Mouse (Mus musculus) bone marrow, adult 2 months (tissue): Measurements from ENCODE around the gene Rps15. TPM values are rescaled to one million over a fixed set of nuclear protein-coding genes. Genes with fewer than 3 reads are reported as not detected.

ENCODE experiments used
- H3K27ac ChIP-seq: fragments of 200-500 bp; 2 replicates; pipeline ENCODE4 v1.5.1; 2012; ENCODE audit warnings: low read depth, mild to moderate bottlenecking, control low read depth, inconsistent platforms, low read length; ENCODE audit not compliant: control insufficient read depth, poor library complexity, insufficient read depth
- H3K4me1 ChIP-seq: fragments of 200-500 bp; 2 replicates; pipeline ENCODE4 v1.6.1; 2011; ENCODE audit warnings: low read length; ENCODE audit not compliant: control insufficient read depth, insufficient read depth
- H3K4me3 ChIP-seq: fragments of 200-500 bp; replicated peaks from 2 replicates; pipeline ENCODE3; 2011; ENCODE audit warnings: mild to moderate bottlenecking, low read depth, low read length, control low read depth; ENCODE audit not compliant: control insufficient read depth
- CTCF ChIP-seq: fragments of 200-500 bp; IDR thresholded peaks from 2 replicates; pipeline ENCODE4 v1.5.1; 2011; ENCODE audit warnings: low read length, control low read depth; ENCODE audit not compliant: control insufficient read depth, insufficient read depth
- POLR2A ChIP-seq: fragments of 200-500 bp; IDR thresholded peaks from 2 replicates; pipeline ENCODE4 v1.6.1; 2011; ENCODE audit warnings: low read depth, mild to moderate bottlenecking, control low read depth, low read length, borderline replicate concordance; ENCODE audit not compliant: control insufficient read depth
- WGBS: fragments of 180-500 bp; shearing (Covaris S2); methylation state at CpG from one replicate; pipeline ENCODE4 v1.1.7; 2018; 5-methylcytosine and 5-hydroxymethylcytosine counted together
- polyA plus RNA-seq: library from polyadenylated mRNA; stranded (reverse); fragments of >200 nt; gene quantifications from 2 replicates; pipeline ENCODE4 v1.2.4, GENCODE M21; 2011; ENCODE audit warnings: low replicate concordance; ENCODE audit not compliant: missing spikeins, insufficient read depth, insufficient read length

Rps15 gene
- polyA plus RNA-seq, 1 experiment = 2,445 TPM

DNA sequence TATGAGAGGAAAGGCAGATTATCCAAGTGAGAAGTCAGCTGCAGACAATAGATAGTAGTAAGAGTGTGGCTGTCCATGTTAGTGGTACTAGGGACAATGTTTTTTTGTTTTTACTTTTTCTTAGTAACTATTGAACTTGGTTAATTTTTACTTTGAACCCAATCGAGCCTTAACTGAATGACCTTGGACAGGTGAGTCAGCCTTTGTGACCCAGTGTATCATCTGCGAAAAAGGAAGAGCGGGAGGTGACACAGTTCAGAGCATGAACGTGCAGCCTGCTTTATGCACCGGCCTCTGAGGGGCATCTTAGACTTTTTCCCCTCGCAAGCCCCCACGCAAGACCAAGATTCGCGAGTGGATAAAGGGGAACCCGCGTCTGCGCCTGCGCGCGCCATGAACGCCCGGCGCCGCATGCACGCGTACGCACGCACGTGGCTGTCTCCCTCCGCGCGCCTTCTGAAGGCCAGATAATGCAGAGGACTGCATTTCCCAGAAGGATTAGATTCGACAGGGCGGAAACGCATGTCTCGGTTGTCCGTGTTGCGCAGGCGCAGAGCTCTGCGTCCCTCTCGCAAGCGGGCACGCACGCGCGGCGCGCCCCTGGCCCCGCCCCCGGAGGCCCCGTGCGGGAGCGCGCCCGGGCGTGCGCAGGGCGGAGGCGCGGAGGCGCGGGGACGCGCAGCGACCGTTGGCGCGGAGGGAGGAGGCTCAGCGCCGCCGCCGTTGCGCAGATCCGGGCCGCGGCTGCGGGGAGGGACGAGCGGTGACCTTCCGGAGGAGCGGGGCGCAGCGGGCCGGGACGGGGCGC lies 27.7 kb upstream of the Rps15 start:
- peak overlapping the region; percentile 81 for H3K4me3 ChIP-seq
- WGBS = under 1% methylated on average over 81 of the region's 81 CpGs
- H3K27ac ChIP-seq = peak overlapping the region; percentile 93
- TF ChIP-seq CTCF (no peak), POLR2A (peak; percentile 76; the same call in 1 of the 2 replicates)
- H3K4me1 ChIP-seq = no peaks in the 10 kb centered on the region; the same call in 1 of the 2 replicates

DNA sequence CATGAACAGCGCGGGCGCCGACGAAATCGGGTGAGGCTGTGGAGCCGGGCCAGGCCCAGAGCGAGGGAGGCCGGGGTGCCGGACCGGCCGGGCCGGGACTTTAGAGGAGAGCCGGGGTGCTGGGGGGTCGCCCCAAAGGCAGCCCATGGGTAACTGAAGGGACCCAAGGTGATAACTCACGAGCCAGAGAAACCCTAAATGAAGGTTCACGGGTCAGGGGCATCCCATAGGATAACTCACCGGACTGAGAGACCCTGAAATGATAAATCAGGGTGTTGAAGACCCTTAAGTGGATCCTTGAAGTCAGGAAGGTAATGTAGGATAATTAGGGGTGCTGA lies 27.1 kb upstream of the Rps15 start:
- Histone ChIP-seq H3K27ac (peak overlapping the region; percentile 93), H3K4me3 (peak overlapping the region; percentile 78), H3K4me1 (peaks cover 4% of the 10 kb centered on the region)
- TF ChIP-seq POLR2A (no peak), CTCF (no peak)
- under 1% methylated on average over 18 of the region's 18 CpGs for WGBS

DNA sequence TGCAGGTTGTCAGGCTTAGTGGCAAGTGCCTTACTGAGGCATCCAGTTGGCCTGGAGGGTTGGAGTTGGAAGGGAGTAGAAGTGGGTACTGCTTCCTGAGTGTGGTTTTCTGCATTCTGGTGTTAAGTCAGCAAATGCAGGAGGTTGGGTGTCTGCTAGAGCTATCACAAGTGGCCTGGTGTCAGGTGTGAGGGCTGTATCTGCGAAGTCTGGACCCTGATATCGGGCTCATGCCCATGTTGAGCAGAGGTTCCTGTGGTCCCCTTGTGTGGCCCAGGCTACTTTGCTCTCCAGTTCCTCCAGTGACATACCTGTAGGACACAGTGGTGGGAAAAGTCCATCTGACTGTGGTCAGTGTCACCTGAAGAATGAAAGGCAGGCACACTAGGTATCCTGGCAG lies 22.2 kb upstream of the Rps15 start:
- H3K27ac ChIP-seq = peak overlapping the region; percentile 39
- H3K4me3 ChIP-seq = no peak overlapping the region
- peaks cover 12% of the 10 kb centered on the region for H3K4me1 ChIP-seq
- TF ChIP-seq CTCF = no peak
- no peak for TF ChIP-seq POLR2A
- 28% methylated on average over 2 of the region's 2 CpGs for WGBS

DNA sequence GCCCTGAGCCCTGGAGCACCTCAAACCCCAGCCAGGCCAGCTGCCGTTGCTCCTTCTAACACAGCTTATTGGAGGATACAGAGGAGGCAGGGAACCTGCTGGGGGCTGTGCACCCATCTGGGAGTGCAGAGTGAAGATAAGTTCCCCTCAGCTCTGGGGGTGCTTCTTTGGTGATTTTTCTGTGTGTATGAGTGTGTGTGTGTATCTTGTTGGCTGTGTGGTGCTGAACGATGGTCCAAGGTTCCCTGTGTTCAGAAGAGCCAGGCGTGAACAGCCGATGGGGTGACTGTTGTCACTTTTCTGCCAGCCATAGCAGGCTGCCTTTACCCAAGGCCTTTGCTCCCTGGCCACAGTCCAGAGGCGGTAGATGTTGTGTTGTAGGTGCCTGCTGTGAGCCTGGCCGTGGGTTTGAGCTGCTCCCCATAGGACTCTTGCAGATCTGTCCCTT lies 21.5 kb upstream of the Rps15 start:
- Histone ChIP-seq H3K4me3 (no peak overlapping the region), H3K4me1 (peaks cover 12% of the 10 kb centered on the region), H3K27ac (peak overlapping the region; percentile 31)
- 39% methylated on average over 6 of the region's 6 CpGs for WGBS
- no peak for TF ChIP-seq CTCF
- no peak for TF ChIP-seq POLR2A

DNA sequence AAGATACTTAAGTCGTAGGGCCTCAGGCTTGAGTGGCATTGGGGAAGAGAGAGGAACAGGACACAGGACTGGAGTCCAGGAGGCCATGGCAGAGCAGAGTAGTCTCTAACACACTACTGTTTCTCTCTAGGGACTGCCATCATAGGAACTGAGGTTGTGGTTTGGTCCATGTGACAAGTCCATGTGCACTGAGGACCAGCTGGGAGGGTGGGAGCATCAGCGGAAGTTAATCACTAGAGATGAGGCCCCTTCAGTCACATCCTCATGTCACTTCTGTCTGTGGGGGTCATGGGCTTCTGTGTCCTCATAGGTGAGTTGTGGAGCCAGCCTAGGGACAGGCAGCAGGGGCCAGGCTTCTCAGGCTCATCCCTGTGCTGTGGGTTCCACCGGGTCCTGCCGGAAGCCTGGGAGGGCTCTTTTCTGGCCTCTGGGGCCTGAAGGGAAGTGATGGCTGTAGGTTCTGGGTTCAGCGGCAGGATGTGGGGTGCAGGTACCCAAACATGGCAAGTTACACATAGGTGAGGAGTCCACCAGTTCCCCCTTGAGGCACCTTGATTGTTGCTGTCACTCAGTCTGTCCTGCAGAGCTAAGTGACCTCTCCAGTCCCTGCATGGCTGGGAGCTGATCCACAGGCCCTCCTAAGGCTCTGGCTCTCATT lies 20.9 kb upstream of the Rps15 start:
- no peak overlapping the region for H3K4me3 ChIP-seq
- 21% methylated on average over 5 of the region's 5 CpGs for WGBS
- peaks cover 12% of the 10 kb centered on the region for H3K4me1 ChIP-seq
- TF ChIP-seq CTCF (no peak), POLR2A (no peak)
- peak overlapping the region; percentile 31 for H3K27ac ChIP-seq

DNA sequence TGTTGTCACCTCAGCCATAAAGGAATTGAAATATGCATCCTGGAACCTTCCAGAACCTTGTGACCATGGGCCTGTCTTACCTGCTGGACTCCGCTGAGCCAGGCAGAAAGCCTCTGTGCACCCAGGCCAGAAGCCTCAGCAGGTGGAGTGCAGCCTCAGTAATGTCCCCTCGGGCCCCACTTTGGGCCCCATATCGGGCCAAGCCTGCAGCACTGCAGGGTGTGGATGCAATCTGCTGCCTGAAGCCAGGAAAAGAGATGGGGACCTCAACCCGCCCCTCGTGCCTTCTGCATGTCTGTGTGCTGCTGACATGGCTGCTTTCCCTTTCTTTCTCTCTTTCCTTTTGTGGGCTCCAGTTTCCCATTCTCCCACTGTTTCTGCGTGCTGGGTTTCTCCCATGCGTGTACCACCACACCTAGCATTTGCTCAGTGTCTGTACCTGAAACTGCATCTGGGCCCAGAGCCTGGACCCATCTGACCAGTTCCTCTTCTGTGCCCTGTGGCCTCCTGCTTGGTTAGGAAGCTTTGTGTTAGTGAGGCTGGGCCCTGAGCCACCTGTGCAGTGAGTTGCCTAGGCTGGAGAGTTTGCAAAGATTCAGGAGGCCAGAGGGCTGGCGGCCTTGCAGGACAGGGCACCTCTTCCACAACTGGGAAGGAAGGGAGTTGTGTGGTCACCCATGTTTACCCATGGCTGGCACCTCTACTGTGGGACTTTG lies 20.2 kb upstream of the Rps15 start:
- 61% methylated on average over 8 of the region's 8 CpGs for WGBS
- Histone ChIP-seq H3K4me1 (peaks cover 12% of the 10 kb centered on the region), H3K4me3 (no peak overlapping the region), H3K27ac (no peak overlapping the region)
- TF ChIP-seq CTCF (no peak), POLR2A (no peak)

DNA sequence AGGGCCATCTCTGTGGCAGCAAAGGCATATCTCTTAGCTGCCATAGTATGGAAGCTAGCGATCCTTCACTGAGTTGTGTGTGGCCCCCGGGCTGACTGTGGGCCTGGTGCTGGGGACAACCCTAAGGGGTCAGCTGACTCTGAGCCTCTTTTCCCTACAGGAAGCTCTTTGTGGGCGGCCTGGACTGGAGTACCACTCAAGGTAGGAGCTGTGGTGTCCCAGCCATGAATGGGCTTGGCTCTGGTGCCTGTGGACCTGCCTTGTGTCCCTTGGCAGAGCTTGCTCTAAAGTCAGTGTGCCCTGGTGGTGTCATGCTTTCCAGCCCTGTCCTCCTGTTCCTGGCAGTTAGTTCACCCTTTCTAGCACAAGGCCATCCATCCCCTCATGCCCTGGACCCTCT lies 18.4 kb upstream of the Rps15 start:
- Histone ChIP-seq H3K4me3 (no peak overlapping the region), H3K4me1 (peaks cover 12% of the 10 kb centered on the region), H3K27ac (no peak overlapping the region)
- 81% methylated on average over 3 of the region's 3 CpGs for WGBS
- no peak for TF ChIP-seq POLR2A
- TF ChIP-seq CTCF = no peak

DNA sequence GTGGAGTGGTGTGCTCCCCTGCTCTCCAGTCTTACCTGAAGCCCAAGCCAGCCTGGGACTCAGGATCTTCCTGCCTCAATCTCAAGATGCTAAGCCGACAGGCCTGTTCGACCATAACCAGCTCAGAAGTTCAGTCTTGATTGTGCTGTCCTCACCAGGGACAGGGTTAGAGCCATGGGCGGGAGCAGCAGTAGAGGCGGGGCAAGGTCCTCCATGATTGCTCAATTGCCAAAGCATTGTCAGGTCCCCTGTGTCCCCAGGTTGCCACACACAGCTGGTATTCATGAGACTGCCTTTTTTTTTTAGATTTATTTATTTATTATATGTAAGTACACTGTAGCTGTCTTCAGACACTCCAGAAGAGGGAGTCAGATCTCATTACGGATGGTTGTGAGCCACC lies 16.0 kb upstream of the Rps15 start:
- WGBS = 73% methylated on average over 5 of the region's 5 CpGs
- H3K4me1 ChIP-seq = peaks cover 2% of the 10 kb centered on the region
- H3K27ac ChIP-seq = no peak overlapping the region
- TF ChIP-seq POLR2A = no peak
- TF ChIP-seq CTCF = no peak
- H3K4me3 ChIP-seq = no peak overlapping the region
